Mouse (Mus musculus): ENCODE data around the gene Plekha4.

Plekha4 gene

DNA sequence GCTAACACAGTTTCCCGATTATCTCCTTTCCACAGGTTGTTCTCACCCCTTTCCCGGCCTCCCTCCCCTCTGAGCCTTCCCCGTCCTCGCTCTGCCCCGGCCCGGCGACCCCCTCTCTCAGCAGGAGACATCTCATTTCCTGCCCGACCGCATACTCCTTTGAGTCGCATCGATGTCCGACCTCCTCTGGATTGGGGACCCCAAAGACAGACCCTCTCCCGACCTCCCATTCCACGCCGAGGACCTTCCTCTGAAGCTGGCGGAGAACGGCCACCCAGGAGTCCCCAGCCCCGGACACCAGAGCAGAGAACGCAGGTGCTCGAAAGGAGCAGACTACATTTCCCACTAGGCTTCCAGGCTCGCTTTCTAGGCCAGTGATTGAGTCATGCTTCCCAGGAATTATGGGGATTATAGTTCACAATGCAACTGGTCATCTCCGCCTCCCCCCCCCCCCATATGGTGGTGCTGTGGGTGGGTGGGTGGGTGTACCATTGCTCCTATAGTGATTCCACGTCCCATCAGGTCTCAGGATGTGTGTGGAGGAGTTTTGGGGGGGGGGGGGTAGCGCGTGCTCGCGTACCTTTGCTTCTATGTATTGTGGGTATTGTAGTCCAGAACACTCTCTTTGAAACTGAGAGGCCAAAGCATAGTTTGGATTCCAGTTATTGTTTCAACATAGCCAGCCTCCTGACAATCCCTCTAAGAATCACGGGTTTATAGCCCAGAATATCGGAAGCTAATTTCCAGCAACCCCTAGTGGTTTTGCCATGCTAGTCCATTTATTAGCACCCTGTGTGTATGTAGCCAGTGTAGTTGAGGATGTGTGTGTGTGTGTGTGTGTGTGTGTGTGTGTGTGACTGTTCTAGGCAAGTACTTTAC, 12.3 kb downstream of the Plekha4 start:
- peak; percentile 24 to 37 for DNase-seq (ENCODE audit: low spot score in 2 of 2)

DNA sequence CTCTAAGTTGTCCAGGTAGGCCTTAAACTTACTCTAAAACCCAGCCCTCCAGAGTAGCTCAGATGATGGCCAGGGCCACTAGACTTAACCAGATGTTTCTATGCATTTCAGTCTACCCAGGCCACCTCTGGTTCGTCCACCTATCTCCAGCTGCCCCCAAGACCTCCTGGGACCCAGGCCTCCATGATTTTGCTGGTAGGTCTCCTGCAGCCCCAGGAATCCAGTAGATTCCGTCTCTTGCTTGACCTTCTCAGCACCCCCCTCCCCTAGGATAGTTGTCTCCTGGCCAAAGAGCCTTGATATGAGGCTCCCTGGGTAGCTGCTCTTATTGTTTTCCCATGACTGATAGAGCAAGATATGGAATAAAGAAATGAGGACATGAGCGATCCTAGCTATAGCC, 13.0 kb downstream of the Plekha4 start:
- no peak for DNase-seq (ENCODE audit: low spot score in 2 of 2)

DNA sequence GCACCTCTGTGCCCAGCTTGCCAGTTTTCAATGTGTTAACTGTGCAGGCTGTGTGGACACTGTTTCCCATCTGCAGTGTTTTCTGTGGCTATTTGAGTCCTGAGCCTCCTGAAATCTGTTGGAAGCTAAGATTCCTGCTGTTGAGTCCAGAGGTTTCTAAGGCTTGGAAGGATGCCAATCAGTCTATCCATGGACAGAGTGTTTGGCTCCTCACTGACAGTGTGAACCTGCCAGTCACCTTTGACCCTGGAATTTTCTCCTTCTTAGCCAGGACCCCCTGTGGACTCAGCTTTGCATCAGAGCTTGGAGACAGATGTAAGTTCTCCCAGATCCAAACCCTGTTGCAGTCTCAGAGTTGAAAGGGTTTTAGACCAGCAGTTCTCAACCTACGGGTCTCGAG, 14.1 kb downstream of the Plekha4 start:
- DNase-seq (ENCODE audit: low spot score in 2 of 2): no peak

DNA sequence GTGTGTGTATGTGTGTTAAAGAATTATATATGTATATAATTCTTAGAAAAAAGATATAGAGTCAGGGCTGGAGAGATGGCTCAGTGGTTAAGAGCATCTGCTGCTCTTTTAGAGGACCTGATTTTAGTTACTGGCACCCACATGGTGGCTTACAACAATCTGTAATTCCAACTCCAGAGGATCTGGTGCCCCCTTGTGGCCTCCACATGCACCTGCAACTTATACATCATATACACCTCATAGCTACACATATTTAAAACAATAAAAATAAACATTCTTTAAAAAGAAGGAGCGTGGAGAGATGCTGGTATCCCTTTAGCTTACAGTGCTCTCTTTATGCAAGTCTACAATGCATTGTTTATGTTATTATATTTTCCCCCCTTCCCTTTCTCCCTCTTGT, 18.4 kb downstream of the Plekha4 start:
- DNase-seq (ENCODE audit: low spot score in 2 of 2): no peak

DNA sequence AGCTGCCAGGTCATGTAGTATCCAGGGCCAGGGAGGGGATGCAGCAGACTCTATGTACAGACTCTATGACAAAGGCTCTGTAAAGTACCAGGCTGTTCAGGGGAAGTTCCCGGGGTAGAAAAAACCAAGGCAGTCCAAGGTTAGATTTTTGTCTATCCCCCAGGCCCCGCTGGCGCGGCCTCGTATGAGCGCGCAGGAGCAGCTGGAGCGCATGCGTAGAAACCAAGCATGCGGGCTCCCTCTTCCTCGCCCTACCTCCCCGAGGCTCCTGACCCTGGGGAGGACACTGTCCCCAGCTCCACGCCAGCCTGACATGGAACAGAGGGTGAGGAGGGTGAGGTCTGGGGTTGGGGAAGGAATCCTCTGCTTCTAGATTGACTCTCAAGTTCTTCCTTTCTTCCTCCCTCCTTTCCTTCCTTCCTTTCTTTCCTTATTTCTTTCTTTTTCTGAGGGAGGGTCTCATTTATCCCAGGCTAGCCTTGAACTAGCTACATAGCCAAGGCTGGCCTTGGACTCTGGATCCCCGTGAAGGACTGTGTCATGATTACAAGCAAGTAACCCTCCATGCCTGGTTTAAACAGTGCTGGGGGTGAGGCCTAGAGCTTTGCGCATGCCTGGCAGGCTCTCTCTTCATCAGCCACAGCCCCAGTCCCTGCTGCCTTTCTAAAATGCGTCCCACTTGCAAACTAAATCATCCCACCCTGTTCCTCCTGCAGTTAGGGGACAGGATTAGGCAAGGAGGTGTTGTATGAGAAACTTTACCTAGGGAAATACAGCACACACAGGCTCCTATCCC, 23.7 kb downstream of the Plekha4 start:
- DNase-seq (ENCODE audit: low spot score in 2 of 2): no peak

DNA sequence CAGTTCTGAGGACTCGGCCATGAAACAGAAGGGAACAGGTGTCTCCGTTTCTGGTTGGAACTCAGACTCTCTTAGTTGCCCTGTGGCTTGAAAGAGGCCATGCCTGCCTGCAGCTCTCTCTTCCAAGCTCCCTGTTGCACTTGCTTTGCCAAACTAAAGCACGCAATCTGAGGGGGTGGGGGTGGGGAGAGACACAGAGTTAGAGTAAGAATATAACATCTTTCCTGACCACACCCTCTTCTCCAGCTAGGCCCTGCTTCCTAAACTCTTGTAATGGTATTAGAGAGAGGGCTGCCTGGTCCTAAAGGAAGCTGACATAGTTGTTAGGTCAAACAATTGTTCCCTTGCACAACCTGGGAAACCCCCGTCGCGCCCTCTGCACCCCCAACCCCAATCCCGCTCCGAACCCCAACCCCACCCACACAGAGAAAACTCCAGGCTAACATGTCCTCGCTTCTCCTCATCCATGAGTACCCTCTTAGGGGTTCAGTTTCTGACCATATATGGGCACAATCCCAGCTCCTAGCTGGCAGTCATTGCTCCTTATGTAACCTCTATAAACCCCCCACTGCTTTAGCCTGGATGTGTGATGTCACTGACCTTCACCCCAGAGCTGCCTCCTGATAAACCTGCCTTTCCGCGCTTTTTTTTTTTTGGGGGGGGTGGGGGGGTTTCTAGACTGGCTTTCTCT, 24.8 kb downstream of the Plekha4 start:
- no peak for DNase-seq (ENCODE audit: low spot score in 2 of 2)

DNA sequence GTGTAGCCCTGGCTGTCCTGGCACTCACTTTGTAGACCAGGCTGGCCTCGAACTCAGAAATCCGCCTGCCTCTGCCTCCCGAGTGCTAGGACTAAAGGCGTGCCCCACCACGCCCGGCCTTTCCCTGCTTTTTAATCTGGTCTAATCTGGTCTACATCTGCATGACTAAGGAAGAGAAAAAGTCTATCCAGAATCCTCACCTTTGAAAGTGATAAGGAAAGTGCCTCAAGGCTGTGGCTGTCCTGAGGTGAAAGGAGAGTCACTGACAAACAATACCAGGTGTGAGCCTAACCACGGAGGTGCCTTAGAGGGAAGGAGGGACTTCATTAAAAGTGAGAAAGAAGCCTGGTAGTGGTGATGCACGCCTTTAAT, 25.4 kb downstream of the Plekha4 start:
- DNase-seq (ENCODE audit: low spot score in 2 of 2): no peak

DNA sequence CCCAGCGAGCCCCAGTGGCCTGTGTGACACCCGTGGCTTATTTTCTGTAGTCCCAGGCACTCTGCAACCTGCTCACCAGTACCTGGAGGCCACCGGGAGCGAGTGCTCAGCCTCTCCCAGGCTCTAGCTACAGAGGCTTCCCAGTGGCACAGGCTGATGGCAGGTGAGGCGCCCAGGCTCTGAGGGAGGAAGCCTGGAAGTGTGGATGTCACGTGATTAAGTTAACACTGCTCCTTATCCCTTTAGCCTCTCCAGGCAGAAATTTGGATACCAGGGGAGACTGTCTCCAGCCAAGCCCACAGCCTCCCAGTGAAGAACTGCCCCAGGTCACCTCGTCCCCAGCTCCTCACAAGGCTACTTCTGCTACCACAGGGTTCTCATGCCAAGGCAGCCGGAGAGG, 27.4 kb downstream of the Plekha4 start:
- no peak for DNase-seq (ENCODE audit: low spot score in 2 of 2)

DNA sequence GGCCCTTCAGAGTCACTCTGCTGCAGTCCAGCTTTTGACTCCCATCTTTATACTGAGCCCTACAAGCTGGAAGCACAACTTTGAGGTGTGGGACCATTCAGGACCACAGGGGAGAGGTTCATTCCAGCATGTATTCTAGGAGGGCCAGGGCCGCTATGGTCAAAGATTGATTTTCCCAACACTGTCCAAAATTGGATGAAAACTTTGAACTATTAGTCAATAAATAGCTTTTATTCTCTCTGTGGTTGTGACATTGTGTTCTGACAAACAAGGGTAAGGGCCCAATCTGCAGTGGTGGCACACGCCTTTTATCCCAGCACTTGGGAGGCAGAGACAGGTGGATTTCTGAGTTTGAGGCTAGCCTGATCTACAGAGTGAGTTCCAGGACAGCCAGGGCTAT, 27.9 kb downstream of the Plekha4 start:
- no peak for DNase-seq (ENCODE audit: low spot score in 2 of 2)

DNA sequence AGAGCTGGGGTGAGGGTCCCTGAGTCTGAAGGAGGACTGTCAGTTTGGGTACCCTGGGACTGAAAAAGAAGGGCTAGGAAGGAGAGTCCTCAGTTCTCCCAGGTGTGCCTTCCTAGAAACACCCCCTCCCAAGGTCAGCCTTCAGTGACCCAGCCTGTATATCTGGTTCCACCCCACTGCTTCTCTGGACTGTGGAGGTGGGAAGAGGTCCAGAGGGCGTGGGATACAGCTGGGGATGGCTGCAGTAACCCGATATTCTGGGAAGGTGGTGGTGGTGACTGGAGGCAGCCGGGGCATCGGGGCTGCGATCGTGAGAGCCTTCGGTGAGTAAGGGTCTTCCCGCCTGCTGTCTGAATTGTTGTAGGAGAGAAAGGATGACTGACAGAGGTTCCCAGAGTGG, 28.6 kb downstream of the Plekha4 start, which contains the start of gene Hsd17b14:
TSS of gene Hsd17b14 (plus strand) at position 150 of the 400 bp plus-strand sequence.
- DNase-seq (ENCODE audit: low spot score in 2 of 2): no peak

DNA sequence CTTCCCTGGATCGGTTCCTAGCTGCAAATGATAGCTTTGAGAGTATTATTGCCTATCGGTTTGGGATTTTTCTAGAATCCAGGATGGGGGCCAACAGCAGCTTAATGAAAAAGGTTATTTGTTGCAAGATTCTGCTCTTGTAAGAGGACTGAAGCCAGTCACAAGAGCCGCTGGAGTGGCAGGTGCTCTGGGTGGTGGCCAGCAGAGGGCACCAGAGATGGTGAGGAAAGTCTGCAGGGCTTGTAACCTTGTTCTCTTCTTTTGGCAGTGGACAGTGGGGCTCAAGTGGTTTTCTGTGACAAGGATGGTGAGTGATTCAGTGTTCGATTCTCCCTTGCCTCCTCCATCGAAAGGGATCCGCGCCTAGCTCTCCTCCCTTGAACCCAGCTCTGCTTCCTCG, 29.7 kb downstream of the Plekha4 start:
- peak; percentile 52 to 69 for DNase-seq (ENCODE audit: low spot score in 2 of 2)

DNA sequence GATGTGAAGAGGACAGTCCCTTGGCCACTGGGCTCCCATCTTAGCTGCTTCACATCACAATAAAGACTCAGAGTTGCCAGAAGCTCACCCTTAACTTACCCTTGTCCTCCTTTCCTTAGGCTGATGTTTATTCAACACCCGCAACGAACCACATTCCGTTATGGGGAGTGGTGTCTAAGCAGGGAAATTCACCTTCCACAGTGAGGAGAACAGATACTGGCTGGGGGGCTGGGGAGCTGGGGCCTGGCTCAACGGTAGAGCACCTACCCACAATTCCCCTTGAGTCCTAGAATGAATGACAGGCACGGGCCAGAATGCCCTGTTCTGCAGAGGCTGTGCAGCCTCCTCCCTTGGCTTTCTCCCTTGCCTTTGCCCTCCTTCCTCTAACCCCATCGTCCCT, 32.8 kb downstream of the Plekha4 start:
- no peak for DNase-seq (ENCODE audit: low spot score in 2 of 2)

DNA sequence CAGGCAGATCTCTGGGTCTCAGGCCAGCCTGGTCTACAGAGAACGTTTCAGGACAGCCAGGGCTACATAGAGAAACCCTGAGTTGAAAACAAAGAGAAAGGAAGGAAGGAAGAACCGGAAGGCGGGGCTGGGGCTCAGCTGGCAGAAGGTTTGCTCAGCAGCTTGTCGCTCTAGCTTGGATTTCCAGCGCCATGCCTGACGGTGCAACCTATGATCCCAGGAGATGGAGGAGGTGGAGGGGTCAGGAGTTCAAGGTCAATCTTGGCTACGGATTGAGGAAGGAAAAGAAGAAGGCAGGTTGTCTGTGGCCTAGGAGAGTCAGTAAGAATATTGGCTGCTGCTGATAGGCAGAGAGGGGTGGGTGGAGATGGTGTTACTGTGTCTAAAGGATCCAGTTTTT, 34.1 kb downstream of the Plekha4 start:
- no peak for DNase-seq (ENCODE audit: low spot score in 2 of 2)

DNA sequence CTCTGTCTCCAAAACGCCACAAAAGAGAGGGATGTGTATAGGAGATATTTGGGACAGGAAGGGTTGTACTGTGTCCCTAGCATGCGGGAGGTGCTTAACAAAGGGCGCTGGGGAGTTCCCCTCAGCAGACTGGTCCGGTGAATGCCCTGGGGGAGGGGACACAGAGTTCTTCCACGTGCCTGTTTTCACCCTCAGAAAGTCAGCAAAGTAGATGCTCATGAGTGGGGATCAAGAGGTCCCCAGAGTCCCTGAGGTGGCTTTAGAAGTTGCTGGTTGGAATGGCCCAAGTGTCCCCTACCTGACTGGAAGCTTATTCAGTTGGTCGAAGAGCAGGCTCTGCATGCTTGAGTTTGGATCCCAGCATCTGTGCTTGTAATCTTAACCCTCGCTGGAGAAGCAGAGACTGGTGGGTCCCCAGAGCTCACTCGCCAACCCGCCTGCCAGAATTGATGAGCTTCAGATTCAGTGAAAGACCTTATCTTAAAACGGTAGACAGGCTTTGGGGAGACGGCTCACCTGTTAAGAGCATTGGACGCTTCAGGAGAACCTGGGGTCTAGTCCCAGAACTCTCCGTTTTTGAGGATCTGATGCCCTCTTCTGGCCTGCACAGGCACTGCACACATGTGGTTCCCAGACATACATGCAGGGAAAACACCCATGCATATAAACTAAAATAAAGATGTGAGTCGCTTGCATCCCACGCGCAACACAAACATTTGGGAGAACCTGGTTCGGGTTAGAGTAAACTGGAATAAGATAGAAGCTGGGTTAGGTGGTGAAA, 34.9 kb downstream of the Plekha4 start:
- DNase-seq (ENCODE audit: low spot score in 2 of 2): peak; percentile 70 to 72

DNA sequence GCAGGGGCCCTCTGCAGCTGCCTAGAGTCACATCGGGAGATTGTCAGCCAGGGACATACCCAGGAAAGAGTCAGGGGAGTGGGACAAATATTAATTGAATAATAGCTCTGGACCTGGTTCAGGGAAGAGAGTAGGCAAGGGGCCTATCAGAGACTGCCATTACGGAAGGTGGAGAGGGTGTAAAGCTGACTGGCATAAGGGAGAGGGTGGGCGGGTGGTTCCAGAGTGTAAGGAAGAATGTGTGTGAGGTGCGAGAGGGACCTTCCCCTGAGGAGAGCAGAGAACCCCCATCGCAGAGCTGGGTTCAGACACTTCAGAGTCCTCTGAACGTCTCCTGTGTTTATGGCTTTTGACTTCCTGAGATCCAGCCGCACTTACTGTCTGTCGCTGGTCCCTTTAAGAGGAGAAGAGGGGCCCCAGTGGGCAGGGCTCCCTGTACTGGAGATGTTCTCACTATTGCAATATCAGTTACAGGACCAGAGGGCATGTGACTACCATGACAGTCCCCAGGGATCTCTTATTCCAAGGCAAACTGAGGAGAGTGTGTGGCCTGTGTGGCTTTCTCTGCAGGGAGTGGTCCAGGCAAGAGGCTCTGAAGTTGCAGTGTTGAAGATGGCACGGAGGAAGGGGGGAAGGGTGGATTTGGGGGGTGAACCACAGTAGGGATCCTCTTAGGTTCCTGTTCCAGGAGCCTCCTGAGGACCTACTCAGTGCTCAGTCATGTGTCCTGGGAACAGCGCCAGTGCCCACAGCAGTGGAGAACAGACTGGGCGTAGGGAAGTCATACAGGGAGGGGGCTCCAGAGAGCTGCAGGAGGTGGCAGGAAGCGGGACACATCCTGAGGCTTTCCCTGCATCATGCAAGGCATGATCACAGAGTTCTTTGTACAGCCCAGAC, 35.7 kb downstream of the Plekha4 start:
- no peak for DNase-seq (ENCODE audit: low spot score in 2 of 2)

DNA sequence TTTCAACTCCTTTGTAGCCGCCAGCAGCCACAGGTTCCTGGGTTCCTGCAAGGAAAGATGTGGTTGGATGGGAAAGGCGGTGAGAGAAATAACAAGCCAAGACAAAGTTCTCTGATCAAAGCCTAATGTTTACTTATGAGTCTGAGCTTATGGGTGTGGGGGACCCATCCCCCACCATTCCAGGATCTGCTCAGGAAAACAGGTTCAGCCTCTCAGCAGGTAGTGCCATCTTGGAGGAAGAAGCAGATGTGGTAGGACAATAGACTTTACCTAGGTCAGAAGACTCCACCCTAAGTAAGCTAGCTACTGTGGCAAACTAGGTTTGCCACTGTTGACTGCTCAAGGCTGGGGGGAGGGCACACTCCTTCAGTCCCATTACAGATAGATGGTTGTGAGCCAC, 38.7 kb downstream of the Plekha4 start:
- no peak for DNase-seq (ENCODE audit: low spot score in 2 of 2)

DNA sequence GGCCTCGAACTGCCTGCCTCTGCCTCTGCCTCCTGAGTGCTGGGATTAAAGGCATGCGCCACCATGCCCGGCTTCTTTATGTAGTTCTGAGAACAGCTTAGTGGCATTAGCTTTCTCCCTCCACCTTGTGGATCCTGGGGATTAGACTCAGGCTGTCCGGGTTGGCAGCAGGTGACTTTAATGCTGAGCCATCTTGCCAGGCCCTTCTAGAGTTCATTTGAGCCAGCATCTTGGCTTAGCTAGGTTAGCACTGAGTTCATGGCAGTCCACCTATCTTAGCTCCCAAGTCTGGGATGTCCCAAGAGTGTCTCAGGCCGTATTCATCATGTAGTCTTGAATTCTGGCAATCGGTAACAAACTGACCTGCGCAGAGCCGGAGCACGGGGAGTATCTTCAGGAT, 39.3 kb downstream of the Plekha4 start:
- no peak for DNase-seq (ENCODE audit: low spot score in 2 of 2)

DNA sequence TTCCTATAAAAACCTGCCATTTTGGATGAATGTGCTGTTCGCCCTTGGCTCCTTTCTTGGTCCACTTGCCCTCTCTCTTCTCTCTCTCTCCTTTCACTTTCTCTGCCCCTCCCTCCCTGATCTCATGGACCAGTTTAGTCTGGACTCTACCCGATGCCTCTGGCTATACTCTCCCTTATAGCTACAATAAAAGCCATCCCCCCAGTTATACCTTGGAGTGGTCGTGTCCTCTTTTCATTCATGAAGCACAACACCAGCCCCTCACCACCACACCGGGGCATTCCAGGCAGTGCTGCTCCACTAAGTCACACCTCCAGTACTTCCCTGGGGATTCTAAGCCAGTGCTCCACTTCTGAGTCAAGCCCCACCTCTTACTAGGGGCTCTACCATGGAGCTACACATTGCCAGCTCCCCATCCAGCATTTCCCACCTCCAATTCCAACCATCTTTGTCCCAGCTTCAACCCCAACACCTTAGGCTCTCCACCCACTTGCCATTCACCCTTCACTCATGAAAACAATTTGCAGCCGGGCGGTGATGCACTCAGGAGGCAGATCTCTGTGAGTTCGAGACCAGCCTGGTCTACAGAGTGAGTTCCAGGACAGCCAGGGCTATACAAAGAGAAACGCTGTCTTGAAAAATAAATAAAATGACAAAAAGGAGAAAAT, 41.1 kb downstream of the Plekha4 start:
- no peak for DNase-seq (ENCODE audit: low spot score in 2 of 2)

DNA sequence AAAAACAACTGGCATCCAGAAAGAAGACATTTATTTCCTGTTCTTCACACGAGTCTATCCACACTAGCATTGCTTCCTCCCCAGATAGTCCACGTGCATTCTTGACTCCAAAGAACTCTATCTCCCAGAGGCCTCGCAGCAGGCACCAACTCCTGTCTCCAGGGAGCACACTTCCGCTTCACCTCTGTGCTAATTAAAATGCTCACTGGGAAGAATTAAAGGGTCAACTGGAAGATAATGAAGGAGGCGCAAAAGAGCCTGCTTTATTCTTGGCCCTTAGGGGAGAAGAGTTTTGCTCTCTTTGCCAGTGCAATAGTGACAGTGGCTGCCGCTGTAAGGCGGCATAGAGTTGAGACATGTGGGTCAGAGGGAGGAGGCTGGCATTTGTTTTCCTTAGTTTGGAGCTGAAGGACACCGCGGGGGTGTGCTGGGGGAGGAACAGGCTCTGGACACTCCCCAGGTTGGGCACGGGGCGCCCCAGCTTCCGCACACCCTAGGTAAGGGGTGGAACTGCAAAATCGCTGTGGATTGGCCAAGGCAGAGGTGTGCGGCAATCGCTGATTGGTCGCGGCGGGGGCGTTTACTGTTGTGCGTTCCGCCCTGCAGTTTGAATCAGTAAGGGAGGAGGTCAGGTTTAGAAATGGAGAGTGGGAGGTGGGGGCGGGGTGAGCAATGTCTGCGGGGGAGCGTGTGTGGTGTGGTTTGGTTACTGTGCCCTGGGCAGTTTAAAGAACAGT, 41.8 kb downstream of the Plekha4 start:
- peak; percentile 63 to 69 for DNase-seq (ENCODE audit: low spot score in 2 of 2)

Data from frontal cortex, postnatal 25 days (tissue).